Mouse (Mus musculus) heart, adult 9 months (tissue): ENCODE measurements around the gene Gadd45b.
A peak's percentile ranks its signal among the peaks of the same experiment; 100 is the strongest.

ENCODE experiments used
- DNase-seq, 2 experiments: peaks; one replicate each; pipeline ENCODE4 v3.0.0; 2022; ENCODE audit warnings: low spot score in 2 of 2

Gene Gadd45b

GRCm38 (mm10) chr10:80935241-80935640 lies 5.4 kb downstream of the Gadd45b start:
- DNase-seq, result peak; percentile 44 to 51

GRCm38 (mm10) chr10:80935698-80936097 lies 5.8 kb downstream of the Gadd45b start:
- DNase-seq, result no peak

- peak in 1 of 2 experiments; percentile 77 for DNase-seq
These were observed 6.4 kb downstream of the Gadd45b start for GRCm38 (mm10) chr10:80936135-80936809.

GRCm38 (mm10) chr10:80936810-80937164 lies 6.9 kb downstream of the Gadd45b start:
- DNase-seq, result no peak

- no peak for DNase-seq
These were observed 7.8 kb downstream of the Gadd45b start for GRCm38 (mm10) chr10:80937646-80938045.

- no peak for DNase-seq
These were observed 9.1 kb downstream of the Gadd45b start for GRCm38 (mm10) chr10:80938831-80939550.

GRCm38 (mm10) chr10:80939671-80940070 lies 9.8 kb downstream of the Gadd45b start:
- peak; percentile 76 to 84 for DNase-seq

GRCm38 (mm10) chr10:80940320-80940987 lies 10.6 kb downstream of the Gadd45b start:
- peak; percentile 86 to 89 for DNase-seq

- DNase-seq, result peak; percentile 67 to 76
These were observed 11.1 kb downstream of the Gadd45b start for GRCm38 (mm10) chr10:80940988-80941347.

GRCm38 (mm10) chr10:80942919-80943318 lies 13.0 kb downstream of the Gadd45b start:
- no peak for DNase-seq

GRCm38 (mm10) chr10:80943701-80944100 lies 13.8 kb downstream of the Gadd45b start:
- DNase-seq, result no peak

- no peak for DNase-seq
These were observed 14.4 kb downstream of the Gadd45b start for GRCm38 (mm10) chr10:80944231-80944630.

- DNase-seq, result no peak
These were observed 17.0 kb downstream of the Gadd45b start for GRCm38 (mm10) chr10:80946684-80947437.

GRCm38 (mm10) chr10:80947802-80948201 lies 17.9 kb downstream of the Gadd45b start:
- DNase-seq, result no peak

GRCm38 (mm10) chr10:80948570-80948969 lies 18.7 kb downstream of the Gadd45b start:
- peak in 1 of 2 experiments; percentile 53 for DNase-seq

- no peak for DNase-seq
These were observed 19.2 kb downstream of the Gadd45b start for GRCm38 (mm10) chr10:80949081-80949480.

- no peak for DNase-seq
These were observed 20.4 kb downstream of the Gadd45b start for GRCm38 (mm10) chr10:80950314-80950713.

GRCm38 (mm10) chr10:80951761-80952390 lies 22.0 kb downstream of the Gadd45b start:
- DNase-seq, result no peak

- DNase-seq, result no peak
These were observed 22.6 kb downstream of the Gadd45b start for GRCm38 (mm10) chr10:80952449-80952848.

- DNase-seq, result no peak
These were observed 24.5 kb downstream of the Gadd45b start for GRCm38 (mm10) chr10:80954415-80954814.

GRCm38 (mm10) chr10:80954843-80955242 lies 25.0 kb downstream of the Gadd45b start:
- no peak for DNase-seq

- no peak for DNase-seq
These were observed 25.7 kb downstream of the Gadd45b start for GRCm38 (mm10) chr10:80955536-80955935.
